Comparison of ENCODE assay signal across 13 mouse cellular contexts in the genomic region with DNA sequence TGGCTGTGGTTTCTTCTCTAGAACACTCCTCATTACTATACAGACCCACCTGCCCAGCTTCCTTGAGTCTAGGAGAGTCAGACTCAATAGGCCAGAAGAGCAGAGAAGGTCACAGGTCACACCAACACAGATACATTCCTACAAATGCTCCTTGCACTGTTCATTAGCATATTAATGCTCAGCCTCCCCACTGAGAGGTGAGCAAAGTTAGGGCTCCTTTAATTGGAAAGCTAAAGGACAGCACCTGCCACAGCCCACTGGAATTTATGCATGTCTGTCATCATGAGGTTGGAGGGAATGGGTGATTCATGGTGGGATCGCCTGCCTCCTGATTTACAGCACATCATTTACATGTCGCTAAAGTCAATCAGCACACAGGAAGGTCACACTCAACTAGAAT.
"Had no signal": no experiment of that assay in that cellular context is flagged by ENCODE, and none has a peak within 500 bp of the region (broad histone marks: within the 10 kb centered on the region; RNA-seq: fewer than 3 reads in every experiment).

No protein-coding gene starts in this region.

- DNase-seq: lung, adult 18-20 months; lung, embryonic 14.5 days; lung, postnatal 10 days; midbrain, embryonic 14.5 days; retina, postnatal 1 day; right cerebral cortex, adult 18-20 months; right cerebral cortex, postnatal 25 days; right cerebral cortex, postnatal 4 days; spleen, adult 18-20 months; thymus, adult 18-20 months; thymus, postnatal 14 days; thymus, postnatal 36 days had no signal

- ATAC-seq: midbrain, embryonic 16.5 days had no signal
